Mouse (Mus musculus) ES-E14 (cell line): ENCODE measurements at regions not wholly inside any gene's neighbourhood (a gene's known extent, or its start where the extent isn't known, plus 50 kb on each side); places are given as distances from the start of the nearest gene placed in this dataset.

ENCODE experiments used
- DNase-seq: peaks from one replicate; pipeline ENCODE4 v3.0.0-alpha.2; 2013; ENCODE audit warnings: low read depth, low spot score
- H3K27ac ChIP-seq: 2 replicates; pipeline ENCODE4 v1.5.1; 2012; ENCODE audit warnings: low read depth, mild to moderate bottlenecking, low read length, moderate library complexity, mixed read lengths; ENCODE audit not compliant: poor library complexity, insufficient read depth, severe bottlenecking
- H3K36me3 ChIP-seq: 2 replicates; pipeline ENCODE4 v1.6.1; 2012; ENCODE audit warnings: mild to moderate bottlenecking, low read length, moderate library complexity, mixed read lengths; ENCODE audit not compliant: control insufficient read depth, poor library complexity, insufficient read depth, severe bottlenecking
- H3K4me1 ChIP-seq, 2 experiments: fragments of 150-350 bp in 1 of 2; sonication (generic) in 1 of 2; 2 replicates each; pipeline ENCODE4 v1.6.1; 2012; ENCODE audit warnings: low read length in 2 of 2, mild to moderate bottlenecking in 1 of 2, mixed read lengths in 1 of 2; ENCODE audit not compliant: control insufficient read depth in 2 of 2, insufficient read depth in 2 of 2, poor library complexity in 1 of 2
- H3K4me3 ChIP-seq, 2 experiments: fragments of 150-350 bp in 1 of 2; sonication (generic) in 1 of 2; 2 replicates each; pipeline ENCODE4 v1.5.1; 2012; ENCODE audit warnings: low read length in 2 of 2, low read depth in 1 of 2, mild to moderate bottlenecking in 1 of 2, mixed read lengths in 1 of 2; ENCODE audit not compliant: insufficient read depth in 1 of 2, poor library complexity in 1 of 2, severe bottlenecking in 1 of 2
- H3K9ac ChIP-seq: 2 replicates; pipeline ENCODE4 v1.6.1; 2012; ENCODE audit warnings: low read depth, mild to moderate bottlenecking, low read length, mixed read lengths; ENCODE audit not compliant: poor library complexity, insufficient read depth, severe bottlenecking
- H3K9me3 ChIP-seq: fragments of 150-350 bp; sonication (generic); 2 replicates; pipeline ENCODE4 v1.6.1; 2012; ENCODE audit warnings: low read depth, mild to moderate bottlenecking, low read length; ENCODE audit not compliant: control insufficient read depth, insufficient read depth
- CHD2 ChIP-seq: IDR thresholded peaks from 2 replicates; pipeline ENCODE4 v1.6.1; 2014; ENCODE audit warnings: mild to moderate bottlenecking, low read depth, low read length, inconsistent platforms
- HCFC1 ChIP-seq: IDR thresholded peaks from 2 replicates; pipeline ENCODE4 v1.6.1; 2012; ENCODE audit warnings: low read length, inconsistent platforms, borderline replicate concordance; ENCODE audit not compliant: insufficient read depth
- MAFK ChIP-seq: IDR thresholded peaks from 2 replicates; pipeline ENCODE4 v1.6.1; 2014; ENCODE audit warnings: mild to moderate bottlenecking, low read depth, low read length, inconsistent platforms; ENCODE audit not compliant: insufficient read depth
- ZC3H11A ChIP-seq: IDR thresholded peaks from 2 replicates; pipeline ENCODE4 v1.6.1; 2012; ENCODE audit warnings: low read depth, mild to moderate bottlenecking, inconsistent platforms, low read length, borderline replicate concordance
- ZNF384 ChIP-seq: IDR thresholded peaks from 2 replicates; pipeline ENCODE4 v1.6.1; 2012; ENCODE audit warnings: low read depth, low read length, inconsistent platforms
- in situ Hi-C, 2 experiments: fragments of 600-800 bp; cut with MboI; formaldehyde crosslinking; loops; one replicate each; pipeline ENCODE4 v1.15.1; 2025; ENCODE audit warnings: low sequenced_read_pairs in 2 of 2, inconsistent platforms in 1 of 2; ENCODE audit not compliant: unreplicated experiment in 2 of 2

DNA sequence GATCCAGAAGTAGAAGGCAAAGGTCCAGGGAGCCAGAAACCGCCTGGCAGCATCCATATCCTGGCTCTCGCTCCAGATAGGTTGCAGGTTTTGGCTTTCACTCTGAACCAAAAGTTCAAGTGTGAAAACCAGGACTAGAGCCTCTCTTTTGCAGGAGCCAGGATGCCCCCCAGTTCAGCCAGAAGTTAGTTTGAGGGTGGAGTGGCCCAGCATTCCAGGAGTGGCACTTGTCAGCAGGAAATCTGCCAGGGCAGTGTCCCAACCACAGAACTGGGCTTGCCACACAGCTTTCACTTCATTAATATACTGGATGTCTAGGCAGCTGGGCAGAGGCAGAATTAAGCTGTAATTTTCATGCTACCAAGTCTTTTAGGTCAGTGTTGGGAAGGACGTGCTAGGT, 68.1 kb downstream of the Arrdc3 start:
- no peak overlapping the region for H3K9ac ChIP-seq
- no peaks in the 10 kb centered on the region; the same call in 1 of the 2 replicates for H3K36me3 ChIP-seq
- in situ Hi-C loops = no loop called here
- TF ChIP-seq HCFC1 = no peak
- TF ChIP-seq ZC3H11A = no peak
- TF ChIP-seq CHD2 = no peak
- TF ChIP-seq MAFK = no peak
- TF ChIP-seq ZNF384 = no peak
- no peak overlapping the region for H3K4me3 ChIP-seq
- no peak for DNase-seq
- H3K27ac ChIP-seq = no peak overlapping the region
- no peaks in the 10 kb centered on the region for H3K9me3 ChIP-seq
- H3K4me1 ChIP-seq = no peaks in the 10 kb centered on the region

DNA sequence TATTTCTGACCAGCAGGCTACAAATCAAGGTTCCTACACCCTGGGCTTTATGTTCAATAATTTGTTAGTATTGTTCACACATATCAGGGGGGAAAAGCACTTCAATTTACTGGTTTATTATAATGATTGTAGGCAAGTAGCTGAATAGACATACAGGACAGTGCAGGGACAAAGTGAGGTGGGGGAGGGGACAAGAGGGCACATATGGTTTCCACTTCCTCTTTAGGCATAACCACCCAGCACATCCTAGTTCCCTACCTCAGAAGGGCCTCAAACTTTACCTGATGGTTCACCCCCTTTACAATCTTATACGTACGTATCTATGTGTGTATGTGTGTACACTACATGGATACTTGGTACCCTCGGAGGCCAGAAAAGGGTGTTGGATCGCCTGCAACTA, 69.7 kb downstream of the Arrdc3 start:
- H3K4me1 ChIP-seq = no peaks in the 10 kb centered on the region
- no peak for DNase-seq
- H3K9me3 ChIP-seq = no peaks in the 10 kb centered on the region
- TF ChIP-seq CHD2 (no peak), HCFC1 (no peak), ZC3H11A (no peak), MAFK (no peak), ZNF384 (no peak)
- no peaks in the 10 kb centered on the region; the same call in 1 of the 2 replicates for H3K36me3 ChIP-seq
- H3K4me3 ChIP-seq = no peak overlapping the region
- no peak overlapping the region for H3K27ac ChIP-seq
- in situ Hi-C loops = no loop called here
- no peak overlapping the region for H3K9ac ChIP-seq

GRCm38 (mm10) chr13:80954059-80954645, 71.0 kb downstream of the Arrdc3 start:
- Histone ChIP-seq H3K27ac (no peak overlapping the region), H3K4me1 (no peaks in the 10 kb centered on the region), H3K9me3 (no peaks in the 10 kb centered on the region), H3K4me3 (no peak overlapping the region), H3K9ac (no peak overlapping the region), H3K36me3 (no peaks in the 10 kb centered on the region; the same call in 1 of the 2 replicates)
- TF ChIP-seq HCFC1 (no peak), CHD2 (no peak)
- DNase-seq = no peak
- in situ Hi-C loops = no loop called here

- Histone ChIP-seq H3K9me3 (no peaks in the 10 kb centered on the region), H3K36me3 (no peaks in the 10 kb centered on the region; the same call in 1 of the 2 replicates), H3K4me3 (no peak overlapping the region), H3K9ac (no peak overlapping the region), H3K4me1 (no peaks in the 10 kb centered on the region), H3K27ac (no peak overlapping the region)
- DNase-seq = no peak
- TF ChIP-seq CHD2 = no peak
- TF ChIP-seq ZC3H11A = no peak
- TF ChIP-seq MAFK = no peak
- no peak for TF ChIP-seq ZNF384
- no peak for TF ChIP-seq HCFC1
- in situ Hi-C loops = no loop called here
Observed at GRCm38 (mm10) chr13:80956966-80957365, 73.8 kb downstream of the Arrdc3 start.
